Mouse (Mus musculus): ENCODE results near the gene Arfip2. TPM values are rescaled to one million over a fixed set of nuclear protein-coding genes. Genes with fewer than 3 reads are reported as not detected.

Gene Arfip2
- polyA plus RNA-seq, 1 experiment, result 33.2 TPM

DNA sequence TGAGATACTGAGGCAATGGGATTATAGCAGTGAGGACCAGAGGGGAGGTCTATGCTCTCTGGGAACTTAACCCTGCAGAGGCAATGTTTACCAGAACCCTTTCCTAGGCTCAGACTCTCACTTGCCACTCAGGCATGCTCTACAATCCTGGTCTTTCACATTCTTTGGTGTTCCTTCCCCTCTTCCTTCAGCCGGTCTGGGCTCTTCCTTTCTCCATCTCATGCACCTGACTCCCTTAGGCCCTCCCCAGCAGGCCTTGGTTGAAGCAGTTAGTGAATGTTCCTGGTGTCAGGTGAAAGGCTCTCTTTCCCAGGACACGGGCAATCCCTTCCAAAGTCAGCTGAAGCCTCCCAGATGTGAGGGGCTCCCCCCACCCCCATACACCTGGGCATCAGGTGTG, 460 bp downstream of the Arfip2 start, which contains the start of gene Timm10b:
Timm10b (plus strand) TSS at position 301 of the 400 bp plus-strand sequence.
- Histone ChIP-seq H3K4me3 (ENCODE audit: low read depth, low read length) (peak within 1 kb of the TSS; percentile 97), H3K4me1 (ENCODE audit: control insufficient read depth, insufficient read depth, low read length) (no peaks in the 10 kb centered on the region), H3K27me3 (ENCODE audit: control insufficient read depth, insufficient read depth, low read length, poor library complexity, severe bottlenecking) (no peaks in the 10 kb centered on the region), H3K9ac (ENCODE audit: low read depth, poor library complexity, severe bottlenecking) (peak within 1 kb of the TSS; percentile 68), H3K27ac (ENCODE audit: insufficient read depth, low read length) (no peak within 1 kb of the TSS), H3K36me3 (ENCODE audit: control insufficient read depth, insufficient read depth, low read length, poor library complexity, severe bottlenecking) (peaks cover 15% of the 10 kb centered on the region), H3K9me3 (replicated peaks; ENCODE audit: control insufficient read depth, insufficient read depth, low read length, poor library complexity, severe bottlenecking) (no peaks in the 10 kb centered on the region)
- TF ChIP-seq EP300 (IDR thresholded peaks at IDR 0.05; ENCODE audit: insufficient read depth, low read depth, low read length), result no peak
- no peak for TF ChIP-seq CTCF (IDR thresholded peaks at IDR 0.05; ENCODE audit: low read depth, low read length)
- TF ChIP-seq POLR2A (IDR thresholded peaks at IDR 0.05; ENCODE audit: insufficient read depth, low read length), result no peak

DNA sequence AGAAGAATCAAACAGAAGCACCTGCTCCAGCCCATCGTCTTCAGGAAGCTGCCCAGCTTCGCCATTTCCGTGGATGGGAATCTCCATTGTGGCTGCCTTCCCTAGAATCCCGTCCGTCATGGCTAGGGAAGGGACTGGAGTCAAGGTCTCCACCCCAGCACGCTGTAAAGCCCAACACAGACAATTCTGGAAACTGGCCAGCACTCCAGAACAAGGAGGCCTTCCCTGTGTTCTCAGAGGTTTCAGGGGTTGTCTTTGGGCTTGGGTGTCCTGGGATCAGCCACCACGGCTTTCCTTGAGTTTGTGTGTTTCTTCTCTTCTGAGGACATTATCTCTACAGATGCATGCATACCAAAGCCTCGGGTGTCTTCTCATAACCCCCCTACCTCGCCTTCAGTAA, 912 bp downstream of the Arfip2 start:
- Histone ChIP-seq H3K4me1 (ENCODE audit: control insufficient read depth, insufficient read depth, low read length) (no peaks in the 10 kb centered on the region), H3K9me3 (replicated peaks; ENCODE audit: control insufficient read depth, insufficient read depth, low read length, poor library complexity, severe bottlenecking) (no peaks in the 10 kb centered on the region), H3K36me3 (ENCODE audit: control insufficient read depth, insufficient read depth, low read length, poor library complexity, severe bottlenecking) (peaks cover 15% of the 10 kb centered on the region), H3K9ac (ENCODE audit: low read depth, poor library complexity, severe bottlenecking) (peak overlapping the region; percentile 68), H3K27me3 (ENCODE audit: control insufficient read depth, insufficient read depth, low read length, poor library complexity, severe bottlenecking) (no peaks in the 10 kb centered on the region), H3K4me3 (ENCODE audit: low read depth, low read length) (peak overlapping the region; percentile 87), H3K27ac (ENCODE audit: insufficient read depth, low read length) (no peak overlapping the region)
- TF ChIP-seq EP300 (IDR thresholded peaks at IDR 0.05; ENCODE audit: insufficient read depth, low read depth, low read length) (no peak), POLR2A (IDR thresholded peaks at IDR 0.05; ENCODE audit: insufficient read depth, low read length) (no peak), CTCF (IDR thresholded peaks at IDR 0.05; ENCODE audit: low read depth, low read length) (no peak)

DNA sequence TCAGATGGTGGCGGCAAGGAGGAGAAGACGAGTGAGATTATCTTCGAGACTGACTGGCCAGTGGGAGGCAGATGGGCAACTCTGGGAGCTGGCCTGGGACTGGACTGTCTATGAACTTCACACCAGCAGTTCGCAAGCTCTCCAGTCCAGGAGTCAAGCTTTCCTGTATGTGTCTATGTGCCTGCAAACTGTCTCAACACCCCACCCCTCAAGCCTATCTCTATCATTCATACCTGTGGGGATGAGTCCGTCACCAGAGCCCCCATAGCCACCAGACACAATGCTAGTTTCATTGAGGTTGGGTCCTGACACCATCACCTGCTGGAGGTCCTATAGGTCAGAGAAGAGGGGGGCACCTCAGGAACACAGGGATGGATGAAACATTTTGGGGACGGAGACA, 1.4 kb downstream of the Arfip2 start:
- H3K4me1 ChIP-seq (ENCODE audit: control insufficient read depth, insufficient read depth, low read length), result no peaks in the 10 kb centered on the region
- peaks cover 15% of the 10 kb centered on the region for H3K36me3 ChIP-seq (ENCODE audit: control insufficient read depth, insufficient read depth, low read length, poor library complexity, severe bottlenecking)
- no peaks in the 10 kb centered on the region for H3K27me3 ChIP-seq (ENCODE audit: control insufficient read depth, insufficient read depth, low read length, poor library complexity, severe bottlenecking)
- no peak overlapping the region for H3K9ac ChIP-seq (ENCODE audit: low read depth, poor library complexity, severe bottlenecking)
- TF ChIP-seq CTCF (IDR thresholded peaks at IDR 0.05; ENCODE audit: low read depth, low read length), result no peak
- TF ChIP-seq EP300 (IDR thresholded peaks at IDR 0.05; ENCODE audit: insufficient read depth, low read depth, low read length), result no peak
- no peak for TF ChIP-seq POLR2A (IDR thresholded peaks at IDR 0.05; ENCODE audit: insufficient read depth, low read length)
- no peaks in the 10 kb centered on the region for H3K9me3 ChIP-seq (replicated peaks; ENCODE audit: control insufficient read depth, insufficient read depth, low read length, poor library complexity, severe bottlenecking)
- H3K4me3 ChIP-seq (ENCODE audit: low read depth, low read length), result no peak overlapping the region
- H3K27ac ChIP-seq (ENCODE audit: insufficient read depth, low read length), result no peak overlapping the region

DNA sequence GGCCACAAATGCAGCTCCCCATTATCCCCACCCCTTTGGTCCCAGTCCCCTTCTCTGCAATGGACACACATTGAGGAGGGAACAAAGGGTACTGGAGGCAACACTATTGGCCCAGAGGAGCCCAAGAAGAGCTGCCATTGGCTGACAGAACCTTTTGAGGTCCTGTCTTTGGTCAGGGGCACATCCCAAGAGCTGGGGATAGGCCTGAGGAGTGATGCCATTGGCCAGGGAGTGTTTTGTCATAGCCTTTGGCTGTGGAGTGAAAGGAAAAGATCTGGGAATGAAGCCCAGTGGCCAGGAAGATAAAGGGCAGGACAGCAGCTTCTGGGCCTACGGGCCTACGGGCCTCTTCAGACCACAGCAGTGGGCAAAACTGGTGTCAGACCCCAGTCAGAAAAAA, 4.5 kb downstream of the Arfip2 start:
- H3K9ac ChIP-seq (ENCODE audit: low read depth, poor library complexity, severe bottlenecking), result no peak overlapping the region
- H3K36me3 ChIP-seq (ENCODE audit: control insufficient read depth, insufficient read depth, low read length, poor library complexity, severe bottlenecking), result peaks cover 11% of the 10 kb centered on the region
- no peaks in the 10 kb centered on the region for H3K27me3 ChIP-seq (ENCODE audit: control insufficient read depth, insufficient read depth, low read length, poor library complexity, severe bottlenecking)
- no peaks in the 10 kb centered on the region for H3K4me1 ChIP-seq (ENCODE audit: control insufficient read depth, insufficient read depth, low read length)
- H3K27ac ChIP-seq (ENCODE audit: insufficient read depth, low read length), result no peak overlapping the region
- H3K4me3 ChIP-seq (ENCODE audit: low read depth, low read length), result no peak overlapping the region
- TF ChIP-seq EP300 (IDR thresholded peaks at IDR 0.05; ENCODE audit: insufficient read depth, low read depth, low read length), result no peak
- TF ChIP-seq CTCF (IDR thresholded peaks at IDR 0.05; ENCODE audit: low read depth, low read length), result no peak
- no peak for TF ChIP-seq POLR2A (IDR thresholded peaks at IDR 0.05; ENCODE audit: insufficient read depth, low read length)
- H3K9me3 ChIP-seq (replicated peaks; ENCODE audit: control insufficient read depth, insufficient read depth, low read length, poor library complexity, severe bottlenecking), result no peaks in the 10 kb centered on the region

DNA sequence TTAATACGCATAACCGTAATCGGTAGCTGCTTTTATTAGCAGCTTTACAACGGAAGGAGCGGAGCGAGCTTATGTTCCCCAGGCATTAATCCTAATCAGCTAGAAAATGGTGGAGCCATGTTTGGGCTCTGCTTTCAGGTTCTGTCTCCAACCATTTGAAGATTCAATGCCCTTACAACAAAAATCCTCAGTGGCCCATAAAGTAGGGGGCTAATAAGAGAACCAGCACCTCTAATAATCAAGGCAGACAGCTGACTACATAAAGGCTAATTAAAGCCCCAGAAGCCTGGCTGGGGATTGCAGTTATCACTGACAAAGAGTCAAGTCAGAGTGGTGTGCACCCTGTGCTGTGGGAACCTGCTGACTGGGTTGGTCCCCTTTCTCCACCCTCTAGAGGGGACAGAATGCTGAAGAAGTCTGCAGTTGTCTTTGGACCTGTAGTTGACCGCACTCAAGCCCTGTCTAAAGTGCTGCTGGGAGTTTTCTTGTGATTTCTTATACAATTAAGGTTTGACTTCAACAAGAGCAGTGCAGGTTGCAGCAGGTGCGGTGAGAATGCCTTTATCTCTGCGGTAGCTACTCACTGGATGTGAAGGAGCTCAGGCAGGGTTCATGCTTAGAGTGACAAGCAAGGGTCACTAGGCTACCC, 5.8 kb downstream of the Arfip2 start:
- H3K9me3 ChIP-seq (replicated peaks; ENCODE audit: control insufficient read depth, insufficient read depth, low read length, poor library complexity, severe bottlenecking), result no peaks in the 10 kb centered on the region
- peaks cover 11% of the 10 kb centered on the region for H3K36me3 ChIP-seq (ENCODE audit: control insufficient read depth, insufficient read depth, low read length, poor library complexity, severe bottlenecking)
- H3K9ac ChIP-seq (ENCODE audit: low read depth, poor library complexity, severe bottlenecking), result no peak overlapping the region
- H3K4me3 ChIP-seq (ENCODE audit: low read depth, low read length), result no peak overlapping the region
- no peaks in the 10 kb centered on the region for H3K4me1 ChIP-seq (ENCODE audit: control insufficient read depth, insufficient read depth, low read length)
- TF ChIP-seq CTCF (IDR thresholded peaks at IDR 0.05; ENCODE audit: low read depth, low read length) (no peak), POLR2A (IDR thresholded peaks at IDR 0.05; ENCODE audit: insufficient read depth, low read length) (no peak), EP300 (IDR thresholded peaks at IDR 0.05; ENCODE audit: insufficient read depth, low read depth, low read length) (no peak)
- no peak overlapping the region for H3K27ac ChIP-seq (ENCODE audit: insufficient read depth, low read length)
- no peaks in the 10 kb centered on the region for H3K27me3 ChIP-seq (ENCODE audit: control insufficient read depth, insufficient read depth, low read length, poor library complexity, severe bottlenecking)

DNA sequence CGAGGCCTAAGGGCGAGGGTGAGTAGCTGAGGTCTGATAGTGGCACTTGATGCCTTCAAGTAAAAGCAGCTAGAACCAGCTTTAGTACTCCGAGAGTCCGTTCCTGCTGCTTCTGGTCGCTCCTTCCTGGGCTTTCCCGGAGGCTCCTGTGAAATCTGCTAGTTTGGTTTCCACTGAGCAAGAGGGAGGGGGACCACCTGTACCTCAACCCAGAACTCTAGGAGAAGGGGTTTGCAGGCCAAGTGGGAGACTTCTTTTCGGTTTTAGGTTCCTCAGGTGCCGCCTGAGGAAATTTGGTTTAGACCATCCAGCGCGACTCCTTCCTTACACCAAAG, 6.4 kb downstream of the Arfip2 start:
- peak overlapping the region; percentile 65 for H3K4me3 ChIP-seq (ENCODE audit: low read depth, low read length)

More for the DNA sequence above, 6.4 kb downstream of the Arfip2 start:
- TF ChIP-seq EP300 (IDR thresholded peaks at IDR 0.05; ENCODE audit: insufficient read depth, low read depth, low read length) (no peak), CTCF (IDR thresholded peaks at IDR 0.05; ENCODE audit: low read depth, low read length) (no peak), POLR2A (IDR thresholded peaks at IDR 0.05; ENCODE audit: insufficient read depth, low read length) (no peak)
- Histone ChIP-seq H3K27me3 (ENCODE audit: control insufficient read depth, insufficient read depth, low read length, poor library complexity, severe bottlenecking) (no peaks in the 10 kb centered on the region), H3K9ac (ENCODE audit: low read depth, poor library complexity, severe bottlenecking) (peak overlapping the region; percentile 79), H3K4me1 (ENCODE audit: control insufficient read depth, insufficient read depth, low read length) (no peaks in the 10 kb centered on the region), H3K9me3 (replicated peaks; ENCODE audit: control insufficient read depth, insufficient read depth, low read length, poor library complexity, severe bottlenecking) (no peaks in the 10 kb centered on the region), H3K36me3 (ENCODE audit: control insufficient read depth, insufficient read depth, low read length, poor library complexity, severe bottlenecking) (peaks cover 11% of the 10 kb centered on the region), H3K27ac (ENCODE audit: insufficient read depth, low read length) (no peak overlapping the region)
